Mouse (Mus musculus) myocyte (in vitro differentiated cells): Measurements from ENCODE around the gene Entpd6.

Experiments
- E2F4 ChIP-seq: IDR thresholded peaks from one replicate; pipeline ENCODE4 v1.6.1; 2011; ENCODE audit warnings: mild to moderate bottlenecking, control low read depth, moderate library complexity; ENCODE audit not compliant: insufficient read depth
- MAX ChIP-seq: IDR thresholded peaks from one replicate; pipeline ENCODE4 v1.6.1; 2011; ENCODE audit warnings: low read depth, mild to moderate bottlenecking, control low read depth

- TF ChIP-seq E2F4: no peak
- no peak for TF ChIP-seq MAX
These were observed 11.0 kb upstream of the Entpd6 start for GRCm38 (mm10) chr2:150737881-150738280.
